Mouse (Mus musculus) C2C12 (cell line): ENCODE measurements around the gene Ube2n. TPM values are rescaled to one million over a fixed set of nuclear protein-coding genes. Genes with fewer than 3 reads are reported as not detected.

Experiments used
- H3K27me3 ChIP-seq: one replicate; pipeline ENCODE4 v1.6.1; 2011; ENCODE audit not compliant: control insufficient read depth, insufficient read depth, insufficient read length
- H3K36me3 ChIP-seq: one replicate; pipeline ENCODE4 v1.6.1; 2011; ENCODE audit not compliant: control insufficient read depth, insufficient read depth
- H3K4me3 ChIP-seq: one replicate; pipeline ENCODE4 v1.5.1; 2011; ENCODE audit warnings: mild to moderate bottlenecking, control low read depth; ENCODE audit not compliant: poor library complexity, insufficient read depth, severe bottlenecking
- H3K79me2 ChIP-seq: one replicate; pipeline ENCODE4 v1.6.1; 2011; ENCODE audit not compliant: control insufficient read depth, insufficient read depth
- H3K79me3 ChIP-seq: one replicate; pipeline ENCODE4 v1.6.1; 2011; ENCODE audit warnings: low read depth, control low read depth
- H3ac ChIP-seq: one replicate; pipeline ENCODE3; 2011; ENCODE audit warnings: low read depth; ENCODE audit not compliant: control insufficient read depth, insufficient read length
- CEBPB ChIP-seq: IDR thresholded peaks from one replicate; pipeline ENCODE4 v1.6.1; 2011; ENCODE audit warnings: low read depth, mild to moderate bottlenecking, control low read depth, moderate library complexity
- CTCF ChIP-seq: IDR thresholded peaks from one replicate; pipeline ENCODE4 v1.5.1; 2011; ENCODE audit not compliant: control insufficient read depth, insufficient read depth, insufficient read length
- FOSL1 ChIP-seq: IDR thresholded peaks from one replicate; pipeline ENCODE4 v1.8.0; 2011; ENCODE audit warnings: mild to moderate bottlenecking, low read length; ENCODE audit not compliant: poor library complexity, insufficient read depth, severe bottlenecking
- MAX ChIP-seq: IDR thresholded peaks from one replicate; pipeline ENCODE4 v1.6.1; 2011; ENCODE audit warnings: mild to moderate bottlenecking, control low read depth
- MYOD1 ChIP-seq: IDR thresholded peaks from one replicate; pipeline ENCODE4 v1.6.1; 2011; ENCODE audit warnings: low read depth; ENCODE audit not compliant: control insufficient read depth, insufficient read length
- MYOG ChIP-seq: IDR thresholded peaks from one replicate; pipeline ENCODE4 v1.6.1; 2011; ENCODE audit not compliant: control insufficient read depth, insufficient read length; ENCODE audit errors: extremely low read depth
- USF1 ChIP-seq: IDR thresholded peaks from one replicate; pipeline ENCODE4 v1.6.1; 2011; ENCODE audit warnings: low read depth, mild to moderate bottlenecking, control low read depth, moderate library complexity
- polyA plus RNA-seq: library from polyadenylated mRNA; unstranded; fragments of >200 nt; fragmentation: generic; extraction: Trizol; gene quantifications from one replicate; pipeline ENCODE4 v1.2.1, GENCODE M21; 2012; ENCODE audit warnings: missing spikeins

Gene Ube2n
- polyA plus RNA-seq, 1 experiment, result 168 TPM

GRCm38 (mm10) chr10:95567550-95567949 is 52.6 kb downstream of the Ube2n start:
- Histone ChIP-seq H3ac (no peak overlapping the region), H3K79me3 (peaks cover 11% of the 10 kb centered on the region), H3K4me3 (no peak overlapping the region), H3K27me3 (no peaks in the 10 kb centered on the region), H3K36me3 (no peaks in the 10 kb centered on the region), H3K79me2 (peaks cover 13% of the 10 kb centered on the region)
- TF ChIP-seq FOSL1 (no peak), CEBPB (no peak), MYOD1 (no peak), USF1 (no peak), MAX (no peak), MYOG (no peak), CTCF (no peak)

DNA sequence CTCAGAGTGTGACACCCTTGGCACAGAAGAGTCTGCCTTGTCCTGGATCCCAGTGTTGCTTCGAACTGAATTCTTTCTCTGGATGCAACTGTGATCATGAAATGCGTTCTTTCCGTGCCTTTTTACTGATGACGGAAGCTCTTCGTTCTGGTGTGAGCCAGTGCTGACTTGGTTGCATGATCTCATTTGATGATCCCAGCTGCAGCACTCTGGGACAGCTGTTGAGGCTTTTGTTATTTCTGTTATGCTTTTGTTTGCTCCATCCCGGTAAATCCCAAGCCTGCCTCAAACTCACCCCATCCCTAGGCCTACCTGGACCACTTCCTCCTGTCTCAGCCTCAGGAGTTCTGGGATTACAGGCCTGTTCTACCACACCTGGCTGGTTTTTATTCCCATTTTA is 53.1 kb downstream of the Ube2n start:
- Histone ChIP-seq H3K79me2 (peaks cover 8% of the 10 kb centered on the region), H3ac (no peak overlapping the region), H3K79me3 (peaks cover 7% of the 10 kb centered on the region), H3K4me3 (no peak overlapping the region), H3K36me3 (no peaks in the 10 kb centered on the region), H3K27me3 (no peaks in the 10 kb centered on the region)
- no peak for TF ChIP-seq MYOG
- peak; percentile 58 for TF ChIP-seq MYOD1

DNA sequence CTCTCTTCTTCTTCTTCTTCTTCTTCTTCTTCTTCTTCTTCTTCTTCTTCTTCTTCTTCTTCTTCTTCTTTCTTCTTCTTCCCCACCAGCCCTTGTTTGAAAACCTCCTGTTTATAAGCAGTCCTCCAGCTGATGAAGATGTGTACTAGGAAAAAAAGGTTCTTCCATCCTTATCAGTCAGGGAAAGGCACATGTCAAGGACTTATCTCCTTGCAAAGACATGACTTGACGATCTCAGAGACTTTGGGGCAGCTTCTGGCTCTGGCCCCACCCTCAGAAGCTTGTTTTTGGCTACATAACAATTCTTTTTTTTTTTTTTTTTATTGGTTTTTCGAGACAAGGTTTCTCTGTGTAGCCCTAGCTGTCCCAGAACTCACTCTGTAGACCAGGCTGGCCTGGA is 54.5 kb downstream of the Ube2n start:
- Histone ChIP-seq H3ac (no peak overlapping the region), H3K36me3 (no peaks in the 10 kb centered on the region), H3K27me3 (no peaks in the 10 kb centered on the region), H3K79me3 (no peaks in the 10 kb centered on the region), H3K79me2 (no peaks in the 10 kb centered on the region), H3K4me3 (no peak overlapping the region)
- no peak for TF ChIP-seq CTCF
- no peak for TF ChIP-seq MAX
- TF ChIP-seq MYOG, result no peak
- no peak for TF ChIP-seq MYOD1
- TF ChIP-seq USF1, result no peak

DNA sequence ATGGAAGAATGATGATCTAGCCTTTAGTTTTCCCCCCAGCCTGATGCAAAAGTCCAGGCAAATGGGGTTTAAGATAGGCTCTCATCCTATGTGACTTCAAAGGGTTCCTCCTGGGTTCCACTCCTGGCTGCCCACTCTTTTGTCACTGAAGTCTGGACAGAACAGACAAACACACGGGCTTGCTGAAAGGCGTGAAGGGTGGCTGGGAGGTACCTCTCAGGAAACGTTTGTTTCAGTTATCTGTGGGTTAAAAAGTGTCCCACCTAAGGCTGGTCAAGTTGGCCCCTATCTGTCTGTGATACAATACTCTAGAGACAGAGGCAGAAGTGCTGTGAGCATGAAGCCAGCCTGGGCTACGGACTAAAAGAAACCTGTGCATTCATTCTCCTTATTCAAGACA is 60.0 kb downstream of the Ube2n start:
- Histone ChIP-seq H3K79me2 (no peaks in the 10 kb centered on the region), H3K79me3 (no peaks in the 10 kb centered on the region), H3K36me3 (no peaks in the 10 kb centered on the region), H3K27me3 (no peaks in the 10 kb centered on the region), H3ac (no peak overlapping the region), H3K4me3 (no peak overlapping the region)
- TF ChIP-seq CEBPB (no peak), CTCF (no peak), USF1 (no peak), FOSL1 (no peak), MYOD1 (no peak), MAX (no peak), MYOG (no peak)

- no peak for TF ChIP-seq FOSL1
- no peak for TF ChIP-seq MYOG
- no peak for TF ChIP-seq CTCF
- TF ChIP-seq MYOD1, result no peak
- TF ChIP-seq MAX, result no peak
- no peak for TF ChIP-seq CEBPB
- Histone ChIP-seq H3K79me2 (no peaks in the 10 kb centered on the region), H3K79me3 (no peaks in the 10 kb centered on the region), H3K36me3 (no peaks in the 10 kb centered on the region), H3K27me3 (no peaks in the 10 kb centered on the region), H3K4me3 (no peak overlapping the region), H3ac (no peak overlapping the region)
These were observed 61.0 kb downstream of the Ube2n start for GRCm38 (mm10) chr10:95575839-95576380.

DNA sequence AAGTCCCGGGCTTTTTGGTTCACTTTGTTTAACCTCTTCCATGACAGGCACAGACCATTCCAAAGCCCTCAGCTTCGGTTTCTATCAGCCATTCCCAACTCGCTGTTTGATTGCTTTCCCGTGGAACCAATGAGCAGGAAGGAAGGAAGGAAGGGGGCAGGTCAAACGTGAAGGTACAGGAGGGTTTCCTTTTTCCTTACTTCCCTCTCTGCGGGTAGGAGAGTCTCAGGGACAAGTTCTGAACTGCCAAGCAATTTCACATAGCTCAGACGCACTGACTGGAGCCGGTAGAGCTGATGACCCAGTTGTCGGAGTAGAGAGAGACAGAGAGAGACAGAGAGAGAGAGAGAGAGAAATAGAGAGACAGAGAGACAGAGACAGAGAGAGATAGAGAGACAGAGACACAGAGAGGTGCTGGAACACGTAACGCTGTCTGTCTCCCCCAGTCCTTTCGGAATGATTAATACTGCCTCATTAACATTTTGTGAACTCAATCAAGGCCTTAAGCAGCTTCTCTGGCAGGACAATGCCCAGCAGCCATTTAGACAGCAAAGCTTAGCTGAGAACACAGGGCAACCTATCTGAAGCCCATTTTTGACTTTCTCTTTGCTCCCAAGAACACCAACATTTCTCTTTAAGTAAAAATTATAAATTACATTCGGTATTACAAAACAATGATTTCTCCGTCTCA is 62.1 kb downstream of the Ube2n start:
- H3ac ChIP-seq, result no peak overlapping the region
- H3K4me3 ChIP-seq, result no peak overlapping the region

More for the DNA sequence above, 62.1 kb downstream of the Ube2n start:
- Histone ChIP-seq H3K79me2 (no peaks in the 10 kb centered on the region), H3K27me3 (no peaks in the 10 kb centered on the region), H3K79me3 (no peaks in the 10 kb centered on the region), H3K36me3 (no peaks in the 10 kb centered on the region)
- TF ChIP-seq MAX (no peak), USF1 (no peak), CTCF (no peak), MYOD1 (no peak), FOSL1 (no peak), CEBPB (no peak), MYOG (no peak)
